Mouse (Mus musculus) olfactory bulb, adult 2 months (tissue): ENCODE data around the gene Epb41. TPM values are rescaled to one million over a fixed set of nuclear protein-coding genes. Genes with fewer than 3 reads are reported as not detected.

Experiments
- H3K27ac ChIP-seq: fragments of 200-500 bp; 2 replicates; pipeline ENCODE4 v1.5.1; 2012; ENCODE audit warnings: low read depth, low read length; ENCODE audit not compliant: insufficient read depth
- H3K4me1 ChIP-seq: fragments of 200-500 bp; 2 replicates; pipeline ENCODE4 v1.6.1; 2012; ENCODE audit warnings: low read length; ENCODE audit not compliant: control insufficient read depth, insufficient read depth
- H3K4me3 ChIP-seq: fragments of 200-500 bp; 2 replicates; pipeline ENCODE4 v1.5.1; 2012; ENCODE audit warnings: mild to moderate bottlenecking, low read depth, low read length, moderate library complexity; ENCODE audit not compliant: insufficient read depth
- CTCF ChIP-seq: fragments of 200-500 bp; IDR thresholded peaks from 2 replicates; pipeline ENCODE4 v1.5.1; 2012; ENCODE audit warnings: low read depth, mild to moderate bottlenecking, low read length, moderate library complexity; ENCODE audit not compliant: insufficient read depth
- POLR2A ChIP-seq: fragments of 200-500 bp; IDR thresholded peaks from 2 replicates; pipeline ENCODE4 v1.6.1; 2012; ENCODE audit warnings: mild to moderate bottlenecking, low read depth, low read length, moderate library complexity; ENCODE audit not compliant: insufficient read depth
- WGBS: fragments of 180-500 bp; shearing (Covaris S2); methylation state at CpG from one replicate; pipeline ENCODE4 v1.1.7; 2018; 5-methylcytosine and 5-hydroxymethylcytosine counted together
- polyA plus RNA-seq: library from polyadenylated mRNA; stranded (reverse); fragments of >200 nt; gene quantifications from 2 replicates; pipeline ENCODE4 v1.2.4, GENCODE M21; 2012; ENCODE audit warnings: low replicate concordance; ENCODE audit not compliant: missing spikeins, insufficient read depth, insufficient read length

The Epb41 gene
- polyA plus RNA-seq, 1 experiment = 382 TPM

DNA sequence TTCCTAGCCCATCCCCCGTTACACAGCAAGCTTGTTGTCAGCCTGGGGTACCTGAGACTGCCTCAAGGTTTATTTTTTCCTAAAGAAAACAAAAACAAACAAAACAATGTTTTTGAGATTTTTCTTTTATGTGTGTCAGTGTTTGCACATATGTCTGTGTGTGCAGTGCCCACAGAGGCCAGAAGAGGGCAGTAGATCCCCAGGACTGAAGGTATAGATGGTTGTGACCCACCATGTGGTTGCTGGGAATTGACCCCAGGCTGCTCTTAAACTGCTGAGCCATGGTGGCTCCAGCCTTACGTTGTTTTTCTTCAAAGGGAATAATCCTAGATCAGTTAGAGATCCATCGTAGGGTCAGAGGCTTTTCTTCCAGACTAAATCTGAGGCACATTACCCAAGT is 167.2 kb downstream of the Epb41 start:
- H3K4me3 ChIP-seq = no peak overlapping the region
- H3K27ac ChIP-seq = no peak overlapping the region
- 97% methylated on average over 3 of the region's 3 CpGs for WGBS
- no peak for TF ChIP-seq CTCF
- no peak for TF ChIP-seq POLR2A
- peaks cover 9% of the 10 kb centered on the region; the same call in 1 of the 2 replicates for H3K4me1 ChIP-seq

DNA sequence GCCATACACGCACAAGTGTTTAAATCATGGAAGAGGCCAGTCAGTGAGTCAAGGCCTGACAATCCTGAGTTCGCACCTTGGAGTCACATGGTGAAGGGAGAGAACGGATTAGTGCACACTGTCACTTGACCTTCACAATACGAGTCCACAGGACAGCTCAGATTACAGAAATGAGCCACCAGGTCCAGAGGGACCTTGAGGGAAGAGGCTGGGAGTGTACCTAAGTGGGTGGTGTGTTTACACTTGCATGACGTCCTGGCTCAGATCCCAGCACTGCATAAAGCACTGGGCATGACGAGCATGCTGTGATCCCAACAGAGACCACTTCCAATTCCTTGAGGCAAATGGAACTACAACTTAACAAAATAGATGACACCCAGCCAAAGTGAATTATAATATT is 168.7 kb downstream of the Epb41 start:
- peaks cover 9% of the 10 kb centered on the region; the same call in 1 of the 2 replicates for H3K4me1 ChIP-seq
- no peak overlapping the region for H3K4me3 ChIP-seq
- TF ChIP-seq CTCF = no peak
- no peak for TF ChIP-seq POLR2A
- 67% methylated on average over 6 of the region's 6 CpGs for WGBS
- H3K27ac ChIP-seq = no peak overlapping the region

GRCm38 (mm10) chr4:131904478-131904877 is 170.6 kb downstream of the Epb41 start:
- Histone ChIP-seq H3K4me1 (no peaks in the 10 kb centered on the region), H3K4me3 (no peak overlapping the region), H3K27ac (no peak overlapping the region)
- TF ChIP-seq CTCF (0 out of 2 replicates have a peak, but pooled peaks have one; percentile 29), POLR2A (no peak)
- 52% methylated on average over 8 of the region's 8 CpGs for WGBS

GRCm38 (mm10) chr4:131901090-131901489 is 174.0 kb downstream of the Epb41 start:
- Histone ChIP-seq H3K4me3 (no peak overlapping the region), H3K4me1 (no peaks in the 10 kb centered on the region), H3K27ac (no peak overlapping the region)
- WGBS = 87% methylated on average over 15 of the region's 15 CpGs
- TF ChIP-seq POLR2A (no peak), CTCF (no peak)

- H3K4me3 ChIP-seq = no peak overlapping the region
- no peaks in the 10 kb centered on the region for H3K4me1 ChIP-seq
- 56% methylated on average over 6 of the region's 6 CpGs for WGBS
- no peak overlapping the region for H3K27ac ChIP-seq
- no peak for TF ChIP-seq CTCF
- TF ChIP-seq POLR2A = no peak
These were observed 176.0 kb downstream of the Epb41 start for GRCm38 (mm10) chr4:131899180-131899554.

- 88% methylated on average over 12 of the region's 12 CpGs for WGBS
- Histone ChIP-seq H3K4me1 (no peaks in the 10 kb centered on the region), H3K4me3 (no peak overlapping the region), H3K27ac (no peak overlapping the region)
- TF ChIP-seq POLR2A (no peak), CTCF (no peak)
These were observed 176.5 kb downstream of the Epb41 start for GRCm38 (mm10) chr4:131898503-131899179.

DNA sequence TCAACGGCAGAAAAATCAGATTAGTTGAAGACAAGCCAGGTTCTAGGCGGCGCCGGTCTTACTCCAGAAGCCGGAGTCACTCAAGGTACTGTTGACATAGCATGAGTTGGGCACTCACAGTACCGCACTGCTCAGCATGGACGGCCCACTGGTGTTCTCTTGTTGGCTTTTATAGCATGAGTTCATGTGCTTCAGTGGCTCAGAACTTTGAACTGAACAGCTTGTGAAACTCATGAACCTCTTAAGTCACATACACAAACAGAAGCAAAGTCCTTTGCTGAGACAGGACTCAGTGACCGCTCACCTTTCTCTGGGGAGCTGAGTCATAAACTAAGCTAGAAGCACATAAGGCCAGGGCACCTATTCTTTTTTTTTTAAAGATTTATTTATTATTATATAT is 177.3 kb downstream of the Epb41 start:
- TF ChIP-seq POLR2A = no peak
- no peak for TF ChIP-seq CTCF
- 92% methylated on average over 8 of the region's 8 CpGs for WGBS
- no peak overlapping the region for H3K27ac ChIP-seq
- H3K4me1 ChIP-seq = no peaks in the 10 kb centered on the region
- no peak overlapping the region for H3K4me3 ChIP-seq

GRCm38 (mm10) chr4:131897109-131897508 is 178.0 kb downstream of the Epb41 start:
- TF ChIP-seq POLR2A = no peak
- TF ChIP-seq CTCF = no peak
- 90% methylated on average over 5 of the region's 5 CpGs for WGBS
- no peak overlapping the region for H3K4me3 ChIP-seq
- no peak overlapping the region for H3K27ac ChIP-seq
- no peaks in the 10 kb centered on the region for H3K4me1 ChIP-seq

GRCm38 (mm10) chr4:131890692-131891091 is 184.4 kb downstream of the Epb41 start:
- WGBS = 58% methylated on average over 3 of the region's 3 CpGs
- TF ChIP-seq POLR2A (no peak), CTCF (no peak)
- Histone ChIP-seq H3K27ac (no peak overlapping the region), H3K4me1 (peaks cover 2% of the 10 kb centered on the region; the same call in 1 of the 2 replicates), H3K4me3 (no peak overlapping the region)

GRCm38 (mm10) chr4:131888564-131888963 is 186.6 kb downstream of the Epb41 start:
- H3K27ac ChIP-seq = no peak overlapping the region
- no peak overlapping the region for H3K4me3 ChIP-seq
- no peak for TF ChIP-seq POLR2A
- TF ChIP-seq CTCF = no peak
- peaks cover 7% of the 10 kb centered on the region for H3K4me1 ChIP-seq
- WGBS = 80% methylated on average over 1 of the region's 1 CpGs
